ENCODE assay signal across 13 mouse cellular contexts in genomic region chr11:56224999-56225398, GRCm38 (mm10).
DNase-seq lines count a peak whose midpoint lies in the region; ATAC-seq and TF ChIP-seq lines count a peak whose summit lies in the region.
"Had no signal": no experiment of that assay in that cellular context is flagged by ENCODE, and none has a peak within 500 bp of the region (broad histone marks: within the 10 kb centered on the region; RNA-seq: fewer than 3 reads in every experiment).

No protein-coding gene starts in this region.

- WGBS in kidney, adult 2 months: 78% methylated on average over 2 of the region's 2 CpGs
- WGBS in midbrain, postnatal 0 days: 93% methylated on average over 2 of the region's 2 CpGs
- 97% methylated on average over 2 of the region's 2 CpGs for WGBS in midbrain, embryonic 15.5 days

- no peak overlapping the region for H3K9ac ChIP-seq in midbrain, postnatal 0 days (replicated peaks; ENCODE audit: low read length, poor library complexity, severe bottlenecking)
- no peak overlapping the region for H3K9ac ChIP-seq in midbrain, embryonic 15.5 days
- H3K9ac ChIP-seq: liver, embryonic 12.5 days; midbrain, embryonic 12.5 days had no signal

- TF ChIP-seq POLR2A in kidney, adult 2 months (IDR thresholded peaks at IDR 0.05; ENCODE audit: low read depth, low read length): no peak
- TF ChIP-seq POLR2A in cortical plate, adult 2 months (IDR thresholded peaks at IDR 0.05; ENCODE audit: extremely low read depth, insufficient read depth, low read length): no peak

- no peaks in the 10 kb centered on the region for H3K36me3 ChIP-seq in kidney, adult 2 months (ENCODE audit: control insufficient read depth, insufficient read depth, low read length)
- no peaks in the 10 kb centered on the region for H3K36me3 ChIP-seq in midbrain, postnatal 0 days (ENCODE audit: insufficient read depth, low read length)
- H3K36me3 ChIP-seq in midbrain, embryonic 15.5 days (replicated peaks): no peaks in the 10 kb centered on the region
- H3K36me3 ChIP-seq: liver, embryonic 12.5 days; midbrain, embryonic 12.5 days had no signal

- no peaks in the 10 kb centered on the region for H3K9me3 ChIP-seq in midbrain, postnatal 0 days (ENCODE audit: low read length)
- no peaks in the 10 kb centered on the region for H3K9me3 ChIP-seq in midbrain, embryonic 15.5 days
- H3K9me3 ChIP-seq: liver, embryonic 12.5 days; midbrain, embryonic 12.5 days had no signal

- no peak overlapping the region for H3K4me2 ChIP-seq in midbrain, postnatal 0 days (ENCODE audit: low read depth, low read length, poor library complexity, severe bottlenecking)
- no peak overlapping the region for H3K4me2 ChIP-seq in midbrain, embryonic 15.5 days
- H3K4me2 ChIP-seq: liver, embryonic 12.5 days; midbrain, embryonic 12.5 days had no signal

- no peak overlapping the region for H3K4me3 ChIP-seq in kidney, adult 2 months (ENCODE audit: insufficient read depth, low read depth, low read length)
- no peak overlapping the region for H3K4me3 ChIP-seq in midbrain, postnatal 0 days (ENCODE audit: low read depth, low read length)
- H3K4me3 ChIP-seq in midbrain, embryonic 15.5 days: no peak overlapping the region
- H3K4me3 ChIP-seq in cortical plate, adult 2 months (ENCODE audit: insufficient read depth, low read length): no peak overlapping the region
- H3K4me3 ChIP-seq: erythroblast, embryonic 14.5 days; liver, embryonic 12.5 days; midbrain, embryonic 12.5 days had no signal

- no peak for ATAC-seq in midbrain, postnatal 0 days (ENCODE audit: low FRiP score)
- no peak for ATAC-seq in midbrain, embryonic 15.5 days (replicated peaks)
- ATAC-seq in megakaryocyte-erythroid progenitor cell, adult 5-6 weeks (replicated peaks; ENCODE audit: low FRiP score, low TSS enrichment, poor library complexity, severe bottlenecking): no peak
- ATAC-seq: liver, embryonic 12.5 days had no signal

- no peaks in the 10 kb centered on the region for H3K27me3 ChIP-seq in kidney, adult 2 months (replicated peaks; ENCODE audit: control insufficient read depth, insufficient read depth, low read length)
- no peaks in the 10 kb centered on the region for H3K27me3 ChIP-seq in midbrain, postnatal 0 days (ENCODE audit: insufficient read depth, low read length)
- H3K27me3 ChIP-seq in midbrain, embryonic 15.5 days (replicated peaks): no peaks in the 10 kb centered on the region
- H3K27me3 ChIP-seq: liver, embryonic 12.5 days; midbrain, embryonic 12.5 days had no signal

- no peak overlapping the region for H3K27ac ChIP-seq in kidney, adult 2 months (ENCODE audit: insufficient read depth, low read depth, low read length)
- H3K27ac ChIP-seq in midbrain, postnatal 0 days (ENCODE audit: low read depth, low read length): no peak overlapping the region
- H3K27ac ChIP-seq in midbrain, embryonic 15.5 days: no peak overlapping the region
- no peak overlapping the region for H3K27ac ChIP-seq in cortical plate, adult 2 months (ENCODE audit: insufficient read depth, low read length)
- H3K27ac ChIP-seq: liver, embryonic 12.5 days; midbrain, embryonic 12.5 days had no signal

- DNase-seq in adrenal gland, adult (ENCODE audit: inconsistent age in 2 of 2, low spot score in 1 of 2): peak; percentile 23 to 65
- DNase-seq in adrenal gland, postnatal 4 days (ENCODE audit: low spot score in 2 of 2): no peak
- peak; percentile 6 for DNase-seq in kidney, adult 2 months
- no peak for DNase-seq in kidney, adult 18-20 months
- DNase-seq in midbrain, postnatal 0 days (ENCODE audit: low spot score): no peak
- DNase-seq: cerebellum, adult 8-10 months; gastrocnemius, postnatal 25 days had no signal

- no peak for TF ChIP-seq CTCF in kidney, adult 2 months (conservative IDR thresholded peaks at IDR 0.05; ENCODE audit: insufficient read depth, insufficient read length, low read depth, low read length)
- peak; percentile 32 for TF ChIP-seq CTCF in midbrain, postnatal 0 days (IDR thresholded peaks at IDR 0.05)
- peak; percentile 8; the same call in 1 of the 2 replicates for TF ChIP-seq CTCF in cortical plate, adult 2 months (IDR thresholded peaks at IDR 0.05; ENCODE audit: extremely low read depth, insufficient read depth, low read length)

- H3K4me1 ChIP-seq in kidney, adult 2 months (ENCODE audit: control insufficient read depth, insufficient read depth, low read length): no peaks in the 10 kb centered on the region
- H3K4me1 ChIP-seq in midbrain, postnatal 0 days (ENCODE audit: insufficient read depth, low read length): no peaks in the 10 kb centered on the region
- no peaks in the 10 kb centered on the region for H3K4me1 ChIP-seq in midbrain, embryonic 15.5 days
- H3K4me1 ChIP-seq in cortical plate, adult 2 months (ENCODE audit: control insufficient read depth, insufficient read depth, low read length): no peaks in the 10 kb centered on the region
- H3K4me1 ChIP-seq: liver, embryonic 12.5 days; midbrain, embryonic 12.5 days had no signal

Comparison
In these comparisons a context has a peak if more than half of its experiments do, and no peak if none do; other contexts are left out.
1. DNase-seq: peak in adrenal gland, adult (2 of 2) and kidney, adult 2 months (single experiment); none in adrenal gland, postnatal 4 days (0 of 2), kidney, adult 18-20 months (single experiment) and midbrain, postnatal 0 days (single experiment).